Mouse (Mus musculus): ENCODE data around the gene Lst1.

Gene Lst1

DNA sequence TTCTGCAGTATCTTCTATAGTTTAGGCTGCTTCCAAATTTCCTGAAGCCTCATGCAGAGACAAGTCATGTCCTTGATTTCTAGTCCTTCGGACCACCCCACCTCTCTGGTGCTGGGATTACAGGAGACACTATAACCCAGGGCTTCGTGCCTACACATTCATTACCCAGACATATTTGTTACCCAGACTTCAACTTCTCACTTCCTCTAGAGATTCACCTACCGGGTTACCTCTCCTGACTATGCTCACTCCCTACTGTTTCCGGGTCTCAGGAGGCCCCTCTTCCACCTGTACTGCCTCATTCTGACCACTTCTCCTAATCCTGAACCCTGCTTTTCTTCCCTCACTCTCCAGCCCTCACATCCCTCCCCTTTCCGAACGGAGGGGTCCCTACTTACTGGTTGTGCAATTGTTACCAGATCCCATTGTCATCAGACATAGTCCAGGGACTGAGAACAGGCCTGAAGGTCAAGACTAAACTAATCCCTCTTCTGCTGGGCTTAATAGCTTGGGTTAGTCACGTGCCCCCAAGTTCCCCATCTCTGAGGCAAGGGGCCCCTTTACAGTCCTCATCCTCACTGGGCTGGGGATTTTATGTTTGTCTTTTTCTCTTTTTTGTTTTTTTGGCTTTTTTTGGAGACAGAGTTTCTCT is at the start of gene Lst1:
Lst1 (minus strand) TSS at position 481 of the 652 bp plus-strand sequence.
- DNase-seq (ENCODE audit: low read depth, low spot score): peak; percentile 90

DNA sequence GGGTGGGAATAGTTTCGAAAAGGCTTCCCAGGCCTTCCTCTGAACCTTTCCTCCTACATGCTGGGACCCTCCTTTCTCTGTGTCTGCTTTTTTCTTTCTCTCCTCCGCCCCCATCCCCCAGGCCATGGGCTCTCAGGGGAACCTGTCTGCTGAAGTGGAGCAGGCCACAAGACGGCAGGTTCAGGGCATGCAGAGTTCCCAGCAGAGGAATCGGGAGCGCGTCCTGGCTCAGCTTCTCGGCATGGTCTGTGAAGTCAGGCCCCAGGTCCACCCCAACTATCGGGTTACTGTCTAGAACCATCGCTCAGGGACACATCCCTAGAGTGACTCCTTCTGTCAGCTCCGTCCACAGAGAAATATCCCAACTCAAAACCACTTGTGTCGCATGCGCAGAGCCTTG is 49.3 kb upstream of the Lst1 start:
- no peak for DNase-seq (ENCODE audit: low read depth, low spot score)

DNA sequence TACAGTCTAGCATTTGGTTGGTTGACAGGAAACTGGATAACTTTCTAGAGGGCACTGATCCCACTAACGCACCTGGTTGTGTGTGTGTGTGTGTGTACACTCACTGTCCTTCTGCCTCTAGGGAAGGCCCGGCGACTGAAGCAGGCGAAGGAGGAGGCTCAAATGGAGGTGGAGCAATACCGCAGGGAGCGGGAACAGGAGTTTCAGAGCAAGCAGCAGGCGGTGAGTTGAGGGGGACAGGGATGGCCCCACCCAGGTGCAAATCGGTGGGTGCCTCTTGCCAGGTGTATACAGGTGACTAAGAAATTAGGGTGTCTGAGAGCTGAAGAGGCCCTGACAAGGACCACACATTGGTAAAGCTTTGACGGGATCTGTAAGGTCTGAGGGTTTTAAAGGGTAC is 48.8 kb upstream of the Lst1 start:
- no peak for DNase-seq (ENCODE audit: low read depth, low spot score)

DNA sequence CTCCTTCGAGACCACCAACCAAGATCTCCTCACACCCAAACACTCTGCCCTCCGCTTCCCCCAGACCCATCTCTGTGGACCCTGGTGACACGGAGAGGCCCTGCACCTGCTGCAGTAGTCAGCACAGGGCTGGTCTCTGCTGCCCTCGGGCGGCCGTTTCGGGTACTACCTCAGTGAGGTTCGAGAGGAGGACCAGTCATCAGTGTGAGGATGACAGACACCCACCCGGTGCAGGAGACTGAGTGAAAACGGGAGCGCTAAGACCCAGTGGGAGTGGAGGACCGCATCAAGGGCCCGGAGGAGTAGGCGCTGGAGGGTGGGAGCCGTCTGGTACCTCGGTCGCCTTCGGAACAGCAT is 48.1 kb upstream of the Lst1 start:
- DNase-seq (ENCODE audit: low read depth, low spot score): peak; percentile 95

DNA sequence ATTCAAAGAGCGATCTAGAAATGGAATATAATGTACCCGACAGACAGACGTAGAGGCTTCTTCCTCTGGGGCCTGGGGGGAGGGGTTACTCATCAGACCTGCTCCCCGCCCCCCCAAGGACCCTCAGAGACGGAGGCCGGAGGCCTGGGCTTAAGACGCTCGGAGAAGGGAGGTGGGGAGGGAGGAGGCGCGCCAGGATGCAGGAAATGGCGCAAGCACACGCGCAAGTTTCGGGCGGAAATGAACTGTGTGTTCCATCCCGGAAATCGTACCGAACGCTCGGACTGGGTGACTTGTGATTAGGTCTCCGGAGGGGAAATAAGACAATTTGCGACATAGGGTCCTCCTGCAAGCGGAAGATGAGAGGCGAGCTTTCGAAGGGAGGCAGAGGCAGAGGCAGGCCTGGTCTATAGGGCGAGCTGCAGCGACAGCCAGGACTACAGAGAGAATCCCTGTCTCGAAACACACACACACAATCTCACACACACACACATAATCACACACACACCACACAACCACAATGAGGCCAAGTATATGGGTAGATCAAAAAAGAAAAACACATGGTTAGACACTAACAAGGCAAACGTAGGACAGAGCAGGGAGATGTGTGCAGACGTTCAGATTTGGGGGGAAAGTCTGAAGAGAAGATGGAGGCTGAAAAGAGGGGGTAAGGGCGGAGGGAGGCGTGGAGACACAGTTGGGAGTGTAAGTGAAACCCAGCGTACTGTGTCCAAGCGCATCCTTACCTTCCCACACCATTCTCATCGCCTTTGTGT is 47.6 kb upstream of the Lst1 start, which contains the start of gene Nfkbil1:
Nfkbil1 (minus strand) TSS at position 179 of the 776 bp plus-strand sequence.
- DNase-seq (ENCODE audit: low read depth, low spot score): peak; percentile 98

DNA sequence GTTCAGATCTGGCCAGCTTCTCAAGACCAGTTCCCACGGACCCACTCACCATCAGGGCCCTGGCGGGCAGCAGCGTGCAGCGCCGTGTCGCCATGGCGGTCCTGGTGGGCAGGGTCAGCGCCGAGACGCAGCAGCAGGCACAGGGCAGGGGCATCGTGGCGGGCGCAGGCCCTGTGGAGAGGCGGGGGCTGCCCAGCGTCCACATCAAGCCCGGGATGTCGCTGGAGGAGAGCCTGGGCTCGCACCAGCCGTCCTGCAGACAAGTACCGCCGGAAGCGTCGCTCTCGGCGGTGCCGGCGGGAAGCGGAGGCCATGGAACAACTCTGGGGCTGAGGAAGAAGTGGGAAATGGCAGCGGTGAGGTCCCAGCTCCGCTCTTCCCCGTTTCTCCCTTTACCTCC is 46.7 kb upstream of the Lst1 start:
- DNase-seq (ENCODE audit: low read depth, low spot score): peak; percentile 73

DNA sequence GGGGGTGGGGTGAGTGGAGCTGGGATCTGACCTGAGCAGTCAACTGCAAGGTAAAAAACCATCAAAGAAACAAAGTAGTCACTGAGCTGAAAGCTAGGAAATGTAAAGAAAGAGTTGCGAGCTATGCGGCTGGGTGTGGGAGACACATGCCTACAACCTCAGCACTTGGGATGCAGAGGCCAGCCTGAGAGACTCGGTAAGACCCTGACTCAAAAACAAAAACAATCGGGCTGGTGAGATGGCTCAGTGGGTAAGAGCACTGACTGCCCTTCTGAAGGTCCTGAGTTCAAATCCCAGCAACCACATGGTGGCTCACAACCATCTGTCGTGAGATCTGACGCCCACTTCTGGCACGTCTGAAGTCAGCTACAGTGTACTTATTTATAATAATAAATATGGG is 45.9 kb upstream of the Lst1 start:
- peak; percentile 41 for DNase-seq (ENCODE audit: low read depth, low spot score)

DNA sequence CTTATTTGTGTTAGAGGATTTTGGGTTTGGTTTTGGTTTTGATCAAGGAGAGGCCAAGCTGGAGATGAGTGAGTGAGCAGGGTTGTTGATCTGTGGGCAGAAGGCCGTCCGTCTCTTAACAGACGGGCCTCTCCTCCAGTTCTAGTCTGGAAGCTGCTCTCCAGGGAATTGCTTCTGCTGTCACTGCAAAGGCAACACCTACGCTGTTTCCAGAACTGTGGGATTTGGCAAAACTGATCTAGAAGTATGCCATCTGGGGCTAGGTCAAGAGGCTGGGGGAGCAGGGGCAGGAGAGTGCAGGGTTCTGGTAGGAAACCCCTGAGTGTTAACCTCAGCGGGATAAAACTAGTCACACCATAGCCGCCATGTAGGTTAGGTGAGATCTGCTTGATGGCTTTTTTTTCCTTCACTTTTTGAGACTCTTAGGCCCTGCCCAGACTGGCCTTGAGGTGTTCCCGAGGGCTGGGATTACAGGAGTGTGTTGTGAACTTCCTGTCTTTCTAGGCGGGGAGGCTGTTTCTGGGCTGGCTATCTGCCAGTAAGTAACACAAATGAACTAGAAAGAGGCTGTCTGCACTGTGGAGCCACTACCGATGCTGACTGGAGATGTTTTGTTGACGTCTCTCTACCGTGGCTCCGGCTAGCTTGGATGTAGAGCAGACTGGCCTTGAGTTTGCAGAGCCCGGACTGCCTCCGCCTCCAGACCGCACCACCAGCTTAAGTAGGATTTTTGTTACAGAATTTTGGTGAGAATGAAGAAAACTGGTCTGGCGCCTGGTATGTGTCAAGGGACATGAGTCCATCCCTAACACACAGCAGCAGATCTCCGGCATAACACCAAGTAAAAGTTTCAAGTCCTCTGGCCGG is 45.1 kb upstream of the Lst1 start, which contains the start of gene Atp6v1g2:
Atp6v1g2 (plus strand) TSS at position 547 of the 867 bp plus-strand sequence.
- peak; percentile 54 for DNase-seq (ENCODE audit: low read depth, low spot score)

DNA sequence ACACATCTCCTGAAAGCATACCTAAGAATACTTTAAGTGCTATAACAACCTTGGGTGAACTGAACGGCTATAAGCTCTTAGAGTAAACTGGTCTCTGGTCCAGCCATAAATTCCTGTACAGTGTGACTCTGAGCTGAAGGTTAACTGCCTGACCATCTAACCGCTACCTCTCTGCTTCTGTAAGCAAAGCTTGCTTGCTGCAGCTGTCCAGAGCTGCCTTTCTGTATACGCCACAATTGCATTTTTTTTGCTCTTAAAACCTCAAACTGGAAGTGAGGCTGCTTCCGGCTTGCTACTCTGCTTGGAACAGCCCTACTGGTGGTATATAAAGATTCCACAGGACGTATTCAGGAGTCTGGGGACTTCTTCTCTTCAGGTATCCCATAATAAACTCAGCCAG is 44.4 kb upstream of the Lst1 start:
- DNase-seq (ENCODE audit: low read depth, low spot score): peak; percentile 77

DNA sequence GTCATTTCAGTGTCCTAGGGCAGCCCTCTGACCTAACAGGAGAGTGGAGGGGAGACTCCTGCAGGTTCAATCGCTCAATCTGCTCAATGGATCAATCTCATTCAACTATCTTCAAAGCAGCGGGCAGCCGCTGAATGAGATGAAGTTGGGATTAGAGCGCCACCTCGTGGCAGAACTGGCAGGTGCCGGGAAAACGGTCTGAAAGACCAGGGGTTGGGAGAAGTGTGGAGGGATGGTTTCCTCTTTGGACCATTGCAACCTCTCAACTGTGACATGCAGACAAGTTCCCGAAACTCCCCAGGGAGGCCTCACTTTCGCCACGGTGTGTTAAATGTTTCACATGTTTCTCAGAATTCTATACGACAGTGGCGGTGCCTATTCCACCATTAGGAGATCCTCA is 43.8 kb upstream of the Lst1 start:
- peak; percentile 87 for DNase-seq (ENCODE audit: low read depth, low spot score)

DNA sequence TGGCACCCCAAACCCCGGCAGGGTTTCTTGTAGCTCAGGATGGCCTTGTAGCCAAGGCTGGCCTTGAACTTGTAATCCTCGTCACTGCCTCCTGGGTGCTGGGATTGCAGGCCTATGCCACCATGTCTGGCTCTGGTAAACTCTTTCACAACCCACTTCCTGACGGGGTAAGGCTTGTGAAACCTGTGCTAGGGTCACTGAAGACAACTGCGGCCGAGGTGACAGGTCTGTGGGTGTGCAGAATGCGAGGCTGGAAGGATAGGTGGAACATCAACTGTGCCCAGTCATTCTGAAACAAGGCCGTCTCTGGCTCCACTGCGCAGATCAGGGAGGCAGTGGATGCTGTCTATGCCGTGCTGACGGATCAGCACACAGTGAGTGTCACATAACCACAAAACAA is 42.8 kb upstream of the Lst1 start:
- DNase-seq (ENCODE audit: low read depth, low spot score): no peak

DNA sequence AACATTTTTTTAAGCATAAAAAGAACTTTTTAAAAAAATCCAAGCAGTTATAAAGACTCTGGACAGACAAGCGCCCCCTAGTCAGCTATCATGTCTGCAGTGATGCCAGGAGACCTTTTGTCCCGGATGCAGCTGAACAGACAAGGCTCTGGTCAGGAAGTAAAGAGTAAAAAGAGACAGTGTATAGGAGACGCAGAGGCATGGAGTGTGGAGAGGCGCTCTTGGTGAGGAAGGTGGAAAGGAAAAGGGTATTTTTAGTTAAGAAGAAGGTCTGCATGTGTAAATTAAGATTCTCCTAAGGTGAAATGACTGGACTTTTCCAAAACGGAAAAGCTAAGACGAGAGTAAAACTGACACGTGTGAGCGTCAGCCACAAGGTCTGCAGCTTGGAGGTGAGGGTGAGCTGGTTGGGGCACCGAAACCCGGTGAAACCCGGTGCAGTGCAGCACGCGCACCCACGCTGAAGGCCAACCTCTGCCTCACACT is 38.4 kb upstream of the Lst1 start:
- no peak for DNase-seq (ENCODE audit: low read depth, low spot score)

DNA sequence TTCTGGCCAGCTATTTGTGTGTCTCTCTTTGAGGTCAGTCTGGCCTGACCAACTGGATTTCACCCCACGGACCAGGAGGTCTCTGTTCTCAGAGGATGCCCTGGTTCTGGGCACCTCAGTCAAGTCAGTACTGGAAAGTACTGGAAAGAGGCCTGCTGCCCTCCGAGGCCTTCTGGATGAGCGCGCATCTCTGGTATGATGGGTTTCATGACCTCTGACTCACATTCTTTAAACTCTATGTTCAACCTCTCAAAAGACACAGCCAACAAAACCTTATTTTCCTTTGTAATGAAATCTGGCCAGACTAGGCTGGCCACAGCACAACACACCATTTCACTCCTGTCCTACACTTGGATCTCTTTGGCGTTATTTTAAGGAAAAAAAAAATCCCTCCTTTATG is 37.2 kb upstream of the Lst1 start:
- DNase-seq (ENCODE audit: low read depth, low spot score): no peak

DNA sequence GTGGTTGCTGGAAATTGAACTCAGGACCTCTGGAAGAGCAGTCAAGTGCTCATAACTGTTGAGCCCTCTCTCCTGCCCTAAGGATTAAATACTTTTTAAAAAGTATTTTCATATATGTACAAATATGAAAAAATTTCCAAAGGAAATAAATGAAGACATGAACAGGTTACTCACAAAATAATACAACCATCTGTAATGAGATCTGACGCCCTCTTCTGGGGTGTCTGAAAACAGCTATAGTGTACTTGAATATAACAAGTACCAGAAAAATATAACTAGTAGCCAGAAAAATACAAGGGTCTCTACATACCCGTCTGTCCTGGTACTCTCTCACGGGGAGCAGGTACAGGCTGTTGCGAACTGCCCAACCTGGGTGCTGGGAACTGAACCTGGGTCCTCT is 36.4 kb upstream of the Lst1 start:
- peak; percentile 59 for DNase-seq (ENCODE audit: low read depth, low spot score)

DNA sequence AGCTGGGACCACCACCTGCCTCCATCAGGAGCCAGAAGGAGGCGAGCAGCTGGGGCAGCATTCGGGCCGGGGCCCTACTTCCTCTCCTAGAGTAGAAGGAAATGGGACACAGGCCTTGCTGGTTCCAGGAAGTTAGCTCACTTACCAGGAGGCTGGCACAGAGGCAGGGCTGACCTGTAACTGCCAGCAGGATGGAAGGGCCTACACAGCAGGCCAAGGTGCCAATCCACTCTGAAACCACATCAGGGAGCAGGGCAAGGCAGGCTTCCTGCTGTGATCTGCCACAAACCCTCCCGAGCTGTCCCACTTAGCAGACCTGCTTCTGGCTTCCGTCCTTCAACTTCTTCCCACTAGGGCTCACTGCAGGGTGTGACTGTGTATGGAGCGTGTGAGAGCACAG is 34.1 kb upstream of the Lst1 start:
- no peak for DNase-seq (ENCODE audit: low read depth, low spot score)

DNA sequence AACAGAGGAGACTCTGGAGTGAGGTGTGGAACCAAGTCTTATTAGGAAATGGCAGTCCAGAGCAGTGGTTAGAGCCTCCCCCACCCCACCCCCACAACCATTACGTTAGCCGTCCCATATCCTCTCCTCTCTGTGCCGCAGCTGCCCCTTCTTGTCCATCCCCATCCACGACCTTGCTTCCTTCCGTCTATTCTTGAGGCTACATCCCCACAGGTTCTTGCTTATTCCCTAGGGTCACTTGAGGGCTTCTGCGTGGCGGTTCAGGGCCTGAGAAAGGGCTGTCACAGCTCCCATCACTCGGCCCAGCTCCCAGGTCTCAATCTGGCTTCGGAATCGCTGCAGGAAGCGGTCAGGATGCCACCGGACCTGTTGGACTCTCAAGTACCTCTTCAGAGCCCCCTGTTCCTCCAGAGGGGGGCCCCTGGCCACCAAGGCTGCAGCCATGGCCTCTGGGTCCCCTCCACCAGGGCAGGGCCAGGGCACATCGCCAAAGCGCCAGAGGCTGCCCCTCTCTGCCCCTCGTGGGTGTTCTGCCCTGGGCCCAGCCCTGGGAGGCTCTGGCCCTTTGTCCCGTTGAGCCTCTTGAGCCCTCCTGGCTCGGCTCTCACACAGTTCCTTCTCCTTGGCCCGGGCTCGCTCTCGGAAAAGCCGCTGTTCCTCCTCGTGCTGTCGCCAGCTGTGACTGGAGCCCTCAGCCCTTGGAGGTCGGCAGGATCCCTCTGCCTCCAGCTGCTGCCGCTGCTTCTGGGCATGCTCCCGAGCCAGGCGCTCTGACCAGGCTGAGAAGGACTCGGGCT is 32.1 kb upstream of the Lst1 start, which contains the start of gene Gm16181:
Gm16181 (plus strand) TSS at position 679 of the 797 bp plus-strand sequence.
- DNase-seq (ENCODE audit: low read depth, low spot score): no peak

DNA sequence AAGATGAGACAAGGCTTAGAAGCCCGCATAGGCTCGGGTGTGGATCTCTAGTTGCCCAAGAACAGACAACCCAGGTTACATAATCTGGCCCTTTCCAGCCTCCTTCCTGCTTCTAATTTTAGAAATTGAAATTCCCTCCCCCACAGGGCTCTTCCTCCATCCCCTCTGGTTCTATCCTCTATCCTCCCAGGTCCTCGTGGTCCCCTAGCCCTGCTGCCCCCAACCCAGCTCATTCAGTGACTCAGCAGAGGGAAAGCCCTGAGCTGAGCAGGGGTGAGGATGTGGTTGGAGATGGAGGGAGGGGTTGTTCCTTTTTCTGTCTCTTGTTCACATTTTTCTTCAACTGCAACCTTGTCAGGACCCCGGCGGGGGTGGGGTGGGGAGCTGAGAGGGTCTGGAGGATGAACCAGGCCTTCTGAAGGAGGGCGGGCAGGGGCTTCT is 31.4 kb upstream of the Lst1 start:
- peak; percentile 74 for DNase-seq (ENCODE audit: low read depth, low spot score)

DNA sequence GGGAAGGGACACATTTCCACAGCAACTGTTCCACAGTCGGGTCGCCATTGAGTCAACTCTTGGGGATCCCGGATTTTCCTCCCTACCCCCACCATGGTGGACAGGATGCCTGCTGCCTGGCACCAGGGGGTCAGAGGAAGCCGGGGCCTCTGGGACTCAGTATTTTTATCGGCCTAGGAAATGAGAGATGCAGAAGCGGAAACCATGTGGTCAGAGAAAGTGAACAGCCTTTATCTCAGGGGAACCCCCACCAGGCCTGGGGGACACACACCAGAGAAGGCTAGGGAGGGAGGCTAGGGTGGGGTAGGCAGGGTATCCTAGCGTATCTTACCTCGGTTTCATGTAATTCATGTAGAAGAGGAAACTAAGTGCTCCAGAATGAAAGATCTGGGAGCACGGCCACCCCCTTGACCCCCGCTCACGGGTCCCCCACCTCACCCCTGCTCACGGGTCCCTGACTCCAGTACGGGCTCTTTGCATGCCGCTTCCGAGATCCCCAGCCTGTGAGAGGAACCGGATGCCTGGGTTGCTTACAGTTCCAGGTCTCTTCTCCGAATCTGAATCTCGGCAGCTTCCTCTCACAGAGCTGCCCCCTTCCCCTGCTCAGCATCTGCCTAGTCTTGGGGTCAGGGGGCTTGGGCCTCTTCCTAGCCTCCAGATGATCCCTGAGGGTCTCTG is 30.4 kb upstream of the Lst1 start:
- DNase-seq (ENCODE audit: low read depth, low spot score): peak; percentile 90

DNA sequence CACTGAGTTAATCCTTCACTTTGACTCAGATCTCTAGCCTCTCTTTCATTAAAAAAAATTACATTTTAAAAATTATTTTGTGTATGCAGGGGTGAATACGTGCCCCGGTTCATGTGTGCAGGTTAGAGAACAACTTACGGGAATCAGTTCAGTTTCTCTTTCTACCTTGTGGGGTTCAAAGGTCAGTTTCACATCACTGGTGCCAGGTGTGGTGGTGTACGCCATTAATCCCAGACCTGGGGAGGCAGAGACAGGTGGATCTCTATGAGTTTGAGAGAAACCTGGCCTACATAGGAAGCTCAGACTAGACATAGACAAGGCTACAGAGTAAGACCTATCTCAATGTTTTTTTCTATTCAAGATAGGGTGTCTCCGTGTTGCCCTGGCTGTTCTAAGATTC is 24.8 kb upstream of the Lst1 start:
- peak; percentile 55 for DNase-seq (ENCODE audit: low read depth, low spot score)

DNA sequence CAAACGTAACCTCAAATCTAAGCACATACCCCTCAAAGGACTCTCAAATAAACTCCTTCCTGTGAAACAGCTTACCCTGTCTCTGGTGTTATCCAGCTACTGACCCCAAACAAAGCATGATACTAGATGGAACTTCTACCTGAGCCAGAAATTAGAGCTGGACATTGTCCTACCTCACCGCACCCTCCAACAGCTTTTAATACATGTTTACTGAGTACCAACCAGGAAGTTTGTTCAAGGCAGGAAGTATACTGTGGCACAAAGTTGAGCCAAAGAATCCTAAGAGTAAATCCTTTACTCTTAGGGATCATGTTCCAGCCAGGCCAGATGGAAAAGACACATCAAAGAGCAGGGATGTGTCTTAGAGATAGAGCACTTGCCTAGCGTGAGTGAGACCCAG is 22.4 kb upstream of the Lst1 start:
- DNase-seq (ENCODE audit: low read depth, low spot score): no peak

All from A20 (cell line).